Mouse (Mus musculus) lung, postnatal 0 days (tissue): Measurements from ENCODE around the gene Bmp10.

Source experiments
- CTCF ChIP-seq: IDR thresholded peaks from 2 replicates; pipeline ENCODE4 v1.5.1; 2016; ENCODE audit warnings: antibody characterized with exemption, mild to moderate bottlenecking
- EP300 ChIP-seq: IDR thresholded peaks from 2 replicates; pipeline ENCODE4 v1.6.1; 2016; ENCODE audit warnings: antibody characterized with exemption, mild to moderate bottlenecking, control low read depth

DNA sequence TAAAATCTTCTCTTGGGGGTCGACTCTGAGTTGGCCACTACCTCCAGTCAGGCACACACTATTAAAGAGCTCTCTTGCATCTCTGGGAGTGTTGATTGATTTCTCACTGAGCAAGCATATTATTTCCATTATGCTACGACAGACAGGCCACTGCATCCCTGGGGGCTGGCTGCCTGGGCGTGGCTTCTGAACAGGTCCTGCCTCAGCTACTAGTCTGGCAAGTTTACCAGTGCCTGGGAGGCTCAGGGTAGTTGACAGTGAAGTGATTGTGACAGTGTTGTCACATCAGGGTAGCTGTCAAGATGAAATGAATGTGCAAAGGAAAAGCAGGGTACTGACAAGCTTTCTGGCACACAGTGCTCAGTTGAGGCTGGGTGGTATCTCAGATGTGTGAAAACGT lies 50.1 kb downstream of the Bmp10 start:
- no peak for TF ChIP-seq CTCF
- no peak for TF ChIP-seq EP300
